ENCODE assay signal across 12 mouse cellular contexts in the genomic region with DNA sequence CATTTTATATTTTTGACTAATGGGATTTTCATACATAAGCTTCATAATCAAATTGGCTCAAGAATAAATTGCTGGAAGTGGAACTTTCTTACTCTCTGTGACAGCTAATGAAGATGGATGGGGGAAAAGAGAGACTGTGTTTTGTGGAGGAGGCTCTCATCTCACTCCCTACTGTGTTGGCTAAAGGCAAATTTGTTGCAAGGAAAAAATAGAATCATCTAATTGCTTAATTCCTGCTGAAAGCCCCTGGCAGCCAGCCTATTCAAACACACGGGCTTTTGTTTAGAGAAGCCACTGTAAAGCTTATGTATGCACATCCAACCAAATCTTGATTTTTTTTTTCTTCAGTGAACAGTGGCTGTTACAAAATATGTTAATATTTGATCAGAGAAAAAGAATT.
A peak's percentile ranks its signal among the peaks of the same experiment; 100 is the strongest.
DNase-seq lines count a peak whose midpoint lies in the region; ATAC-seq lines count a peak whose summit lies in the region.
"Had no signal": no experiment of that assay in that cellular context is flagged by ENCODE, and none has a peak within 500 bp of the region (broad histone marks: within the 10 kb centered on the region; RNA-seq: fewer than 3 reads in every experiment).

No protein-coding gene starts in this region.

- H3K9ac ChIP-seq in hindbrain, embryonic 14.5 days: no peak overlapping the region
- H3K9ac ChIP-seq: midbrain, embryonic 12.5 days had no signal

- H3K4me3 ChIP-seq in hindbrain, embryonic 14.5 days (replicated peaks; ENCODE audit: low read length): no peak overlapping the region
- H3K4me3 ChIP-seq: limb, embryonic 10.5 days; midbrain, embryonic 12.5 days had no signal

- H3K4me2 ChIP-seq in hindbrain, embryonic 14.5 days (replicated peaks): no peak overlapping the region
- H3K4me2 ChIP-seq: midbrain, embryonic 12.5 days had no signal

- no peaks in the 10 kb centered on the region for H3K36me3 ChIP-seq in hindbrain, embryonic 14.5 days (replicated peaks; ENCODE audit: control insufficient read depth, insufficient read depth)
- H3K36me3 ChIP-seq: limb, embryonic 10.5 days; midbrain, embryonic 12.5 days had no signal

- H3K27ac ChIP-seq in hindbrain, embryonic 14.5 days: no peak overlapping the region
- H3K27ac ChIP-seq: limb, embryonic 10.5 days; midbrain, embryonic 12.5 days had no signal

- 9% methylated on average over 1 of the region's 1 CpGs for WGBS in hindbrain, embryonic 14.5 days

- no peaks in the 10 kb centered on the region; the same call in 1 of the 2 replicates for H3K27me3 ChIP-seq in hindbrain, embryonic 14.5 days (ENCODE audit: control insufficient read depth, insufficient read depth, low read length)

- H3K9me3 ChIP-seq in hindbrain, embryonic 14.5 days (ENCODE audit: control insufficient read depth, low read length): no peaks in the 10 kb centered on the region
- H3K9me3 ChIP-seq: limb, embryonic 10.5 days; midbrain, embryonic 12.5 days had no signal

- DNase-seq in adrenal gland, adult 2 months: peak; percentile 28
- DNase-seq in adrenal gland, postnatal 14 days: no peak
- DNase-seq in left cerebral cortex, postnatal 4 days: peak; percentile 64
- no peak for DNase-seq in left cerebral cortex, adult 11 months (ENCODE audit: low spot score)
- DNase-seq in hindbrain, embryonic 14.5 days (ENCODE audit: low spot score): peak; percentile 67
- peak; percentile 34 for DNase-seq in mesoderm, embryonic 11.5 days (ENCODE audit: low read depth, low spot score)
- no peak for DNase-seq in gastrocnemius, postnatal 4 days (ENCODE audit: low spot score in 2 of 2)
- DNase-seq in cerebellum, postnatal 36 days: no peak
- DNase-seq: thymus, postnatal 4 days had no signal

- ATAC-seq in hindbrain, embryonic 14.5 days (ENCODE audit: low FRiP score): peak; percentile 58; the same call in 1 of the 2 replicates
- ATAC-seq: Patski had no signal

- peaks cover 7% of the 10 kb centered on the region; the same call in 1 of the 2 replicates for H3K4me1 ChIP-seq in hindbrain, embryonic 14.5 days (replicated peaks; ENCODE audit: control insufficient read depth, insufficient read depth, low read length)
- H3K4me1 ChIP-seq: limb, embryonic 10.5 days had no signal

- intact Hi-C loops in left cerebral cortex, postnatal 4 days (cut with DNase I): no loop called here

Comparison
In these comparisons a context has a peak if more than half of its experiments do, and no peak if none do; other contexts are left out.
1. DNase-seq: peak in adrenal gland, adult 2 months (single experiment), left cerebral cortex, postnatal 4 days (single experiment), hindbrain, embryonic 14.5 days (single experiment) and mesoderm, embryonic 11.5 days (single experiment); none in adrenal gland, postnatal 14 days (single experiment), left cerebral cortex, adult 11 months (single experiment), gastrocnemius, postnatal 4 days (0 of 2) and cerebellum, postnatal 36 days (0 of 2).